Mouse (Mus musculus) urinary bladder, adult 18-20 months (tissue): ENCODE data around the gene Vps41.

ENCODE experiments used
- DNase-seq, 2 experiments: peaks; one replicate each; pipeline ENCODE4 v3.0.0; 2022; ENCODE audit warnings: low spot score in 2 of 2, mixed read lengths in 2 of 2

Gene Vps41

GRCm38 (mm10) chr13:18794454-18794853 is 77.4 kb downstream of the Vps41 start:
- DNase-seq, result no peak

GRCm38 (mm10) chr13:18797555-18797954 is 80.5 kb downstream of the Vps41 start:
- no peak for DNase-seq

GRCm38 (mm10) chr13:18800434-18800833 is 83.3 kb downstream of the Vps41 start:
- no peak for DNase-seq

GRCm38 (mm10) chr13:18809465-18809864 is 92.4 kb downstream of the Vps41 start:
- DNase-seq, result no peak

- DNase-seq, result peak; percentile 29 to 32
Observed at GRCm38 (mm10) chr13:18809978-18810675, 93.0 kb downstream of the Vps41 start.

- no peak for DNase-seq
Observed at GRCm38 (mm10) chr13:18824420-18825123, 107.5 kb downstream of the Vps41 start.

GRCm38 (mm10) chr13:18827029-18827428 is 109.9 kb downstream of the Vps41 start:
- DNase-seq, result no peak

GRCm38 (mm10) chr13:18830486-18830885 is 113.4 kb downstream of the Vps41 start:
- no peak for DNase-seq

GRCm38 (mm10) chr13:18839231-18839630 is 122.1 kb downstream of the Vps41 start:
- no peak for DNase-seq

- no peak for DNase-seq
Observed at GRCm38 (mm10) chr13:18840366-18840765, 123.3 kb downstream of the Vps41 start.

GRCm38 (mm10) chr13:18841019-18841418 is 123.9 kb downstream of the Vps41 start:
- DNase-seq, result no peak

- DNase-seq, result no peak
Observed at GRCm38 (mm10) chr13:18841752-18842282, 124.7 kb downstream of the Vps41 start.

GRCm38 (mm10) chr13:18842556-18842955 is 125.5 kb downstream of the Vps41 start:
- DNase-seq, result no peak

- no peak for DNase-seq
Observed at GRCm38 (mm10) chr13:18843546-18843945, 126.5 kb downstream of the Vps41 start.

- no peak for DNase-seq
Observed at GRCm38 (mm10) chr13:18847386-18847785, 130.3 kb downstream of the Vps41 start.

- DNase-seq, result no peak
Observed at GRCm38 (mm10) chr13:18849563-18849962, 132.5 kb downstream of the Vps41 start.

- no peak for DNase-seq
Observed at GRCm38 (mm10) chr13:18851182-18851581, 134.1 kb downstream of the Vps41 start.

GRCm38 (mm10) chr13:18852718-18853117 is 135.6 kb downstream of the Vps41 start:
- DNase-seq, result no peak

- no peak for DNase-seq
Observed at GRCm38 (mm10) chr13:18856026-18856802, 139.1 kb downstream of the Vps41 start.

- DNase-seq, result no peak
Observed at GRCm38 (mm10) chr13:18858183-18858582, 141.1 kb downstream of the Vps41 start.

GRCm38 (mm10) chr13:18859389-18859788 is 142.3 kb downstream of the Vps41 start:
- no peak for DNase-seq

GRCm38 (mm10) chr13:18868030-18868490 is 151.0 kb downstream of the Vps41 start:
- DNase-seq, result peak; percentile 21 to 26
